Mouse (Mus musculus) limb, embryonic 14.5 days (tissue): Measurements from ENCODE around the gene Cdh3. TPM values are rescaled to one million over a fixed set of nuclear protein-coding genes. Genes with fewer than 3 reads are reported as not detected.

Experiments
- ATAC-seq: fragments of 200-750 bp; cut with Nextera tagmentation; 2 replicates; pipeline ENCODE4 v1.8.0; 2017; ENCODE audit warnings: low read depth, moderate number of reproducible peaks, moderate TSS enrichment; ENCODE audit not compliant: low FRiP score
- DNase-seq: peaks from one replicate; pipeline ENCODE4 v3.0.0-alpha.2; 2015; ENCODE audit warnings: low spot score
- H3K27ac ChIP-seq: fragments of 300-500 bp; sonication (generic); replicated peaks from 2 replicates; pipeline ENCODE4 v1.5.1; 2014; ENCODE audit warnings: low read depth, mild to moderate bottlenecking, low read length, moderate library complexity, mixed read lengths
- H3K27me3 ChIP-seq: fragments of 300-500 bp; sonication (generic); 2 replicates; pipeline ENCODE4 v1.6.1; 2014; ENCODE audit warnings: low read length, mixed read lengths; ENCODE audit not compliant: control insufficient read depth, insufficient read depth
- H3K36me3 ChIP-seq: fragments of 300-500 bp; sonication (generic); 2 replicates; pipeline ENCODE4 v1.6.1; 2014; ENCODE audit warnings: mild to moderate bottlenecking, low read length, moderate library complexity, mixed read lengths; ENCODE audit not compliant: control insufficient read depth, insufficient read depth
- H3K4me1 ChIP-seq: fragments of 300-500 bp; sonication (generic); 2 replicates; pipeline ENCODE4 v1.6.1; 2014; ENCODE audit warnings: antibody characterized with exemption, low read length, mixed read lengths; ENCODE audit not compliant: control insufficient read depth, insufficient read depth
- H3K4me2 ChIP-seq: fragments of 300-500 bp; sonication (generic); replicated peaks from 2 replicates; pipeline ENCODE4 v1.6.1; 2014; ENCODE audit warnings: low read depth, mild to moderate bottlenecking, low read length, moderate library complexity; ENCODE audit not compliant: severe bottlenecking
- H3K4me3 ChIP-seq: fragments of 300-500 bp; sonication (generic); replicated peaks from 2 replicates; pipeline ENCODE4 v1.5.1; 2014; ENCODE audit warnings: low read length
- H3K9ac ChIP-seq: fragments of 300-500 bp; sonication (generic); 2 replicates; pipeline ENCODE4 v1.6.1; 2014; ENCODE audit warnings: mild to moderate bottlenecking, low read depth, low read length, moderate library complexity; ENCODE audit not compliant: severe bottlenecking
- H3K9me3 ChIP-seq: fragments of 300-500 bp; sonication (generic); 2 replicates; pipeline ENCODE4 v1.6.1; 2016; ENCODE audit warnings: low read length; ENCODE audit not compliant: control insufficient read depth
- POLR2A ChIP-seq: fragments of 200-500 bp; IDR thresholded peaks from 2 replicates; pipeline ENCODE4 v1.8.0; 2012; ENCODE audit warnings: inconsistent platforms, mild to moderate bottlenecking, moderate library complexity, borderline replicate concordance; ENCODE audit not compliant: insufficient read depth, insufficient read length; ENCODE audit errors: extremely low read depth
- WGBS: fragments of 180-500 bp; shearing (Covaris S2); extraction: QIAGEN DNeasy Blood & Tissue Kit; methylation state at CpG from one replicate; pipeline ENCODE4 v1.1.7; 2014; 5-methylcytosine and 5-hydroxymethylcytosine counted together
- polyA plus RNA-seq, 2 experiments: library from polyadenylated mRNA; depleted of rRNA in 1 of 2; stranded (reverse) in 1 of 2; unstranded in 1 of 2; fragments of >200 nt; fragmentation: Nextera tagmentation in 1 of 2; extraction: Ambion mirVana in 1 of 2; gene quantifications; 2 replicates each; pipeline versions ENCODE4 v1.2.1 to v1.2.3; 2012 to 2014

The Cdh3 gene
- polyA plus RNA-seq, 2 experiments, result 23.0 to 49.5 TPM

DNA sequence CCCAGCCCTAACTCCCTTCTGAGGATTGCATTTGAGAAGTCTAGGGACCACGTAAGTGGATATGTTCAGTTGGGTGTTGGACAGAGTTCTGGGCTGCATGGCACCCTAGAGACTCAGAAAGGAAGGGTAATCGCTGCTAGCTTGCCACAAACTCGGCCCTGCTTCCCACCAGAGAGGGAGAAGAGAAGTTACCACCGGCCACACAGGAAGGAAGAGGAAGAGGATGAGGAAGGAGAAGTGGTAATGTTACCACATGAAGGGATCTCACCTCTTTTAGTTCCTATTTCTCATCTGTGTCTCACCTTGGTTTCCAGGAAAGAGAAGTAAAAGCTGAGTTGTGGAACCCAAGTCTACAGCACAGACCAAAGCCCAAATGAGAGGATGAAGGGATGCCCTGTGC is 63.6 kb downstream of the Cdh3 start:
- H3K4me2 ChIP-seq, result no peak overlapping the region
- ATAC-seq (no peak), DNase-seq (no peak)
- H3K27me3 ChIP-seq, result no peaks in the 10 kb centered on the region
- H3K4me1 ChIP-seq, result no peaks in the 10 kb centered on the region
- WGBS, result 89% methylated on average over 4 of the region's 4 CpGs
- no peak overlapping the region for H3K27ac ChIP-seq
- no peaks in the 10 kb centered on the region for H3K36me3 ChIP-seq
- H3K9me3 ChIP-seq, result no peaks in the 10 kb centered on the region
- no peak for TF ChIP-seq POLR2A
- H3K4me3 ChIP-seq, result no peak overlapping the region
- H3K9ac ChIP-seq, result no peak overlapping the region

DNA sequence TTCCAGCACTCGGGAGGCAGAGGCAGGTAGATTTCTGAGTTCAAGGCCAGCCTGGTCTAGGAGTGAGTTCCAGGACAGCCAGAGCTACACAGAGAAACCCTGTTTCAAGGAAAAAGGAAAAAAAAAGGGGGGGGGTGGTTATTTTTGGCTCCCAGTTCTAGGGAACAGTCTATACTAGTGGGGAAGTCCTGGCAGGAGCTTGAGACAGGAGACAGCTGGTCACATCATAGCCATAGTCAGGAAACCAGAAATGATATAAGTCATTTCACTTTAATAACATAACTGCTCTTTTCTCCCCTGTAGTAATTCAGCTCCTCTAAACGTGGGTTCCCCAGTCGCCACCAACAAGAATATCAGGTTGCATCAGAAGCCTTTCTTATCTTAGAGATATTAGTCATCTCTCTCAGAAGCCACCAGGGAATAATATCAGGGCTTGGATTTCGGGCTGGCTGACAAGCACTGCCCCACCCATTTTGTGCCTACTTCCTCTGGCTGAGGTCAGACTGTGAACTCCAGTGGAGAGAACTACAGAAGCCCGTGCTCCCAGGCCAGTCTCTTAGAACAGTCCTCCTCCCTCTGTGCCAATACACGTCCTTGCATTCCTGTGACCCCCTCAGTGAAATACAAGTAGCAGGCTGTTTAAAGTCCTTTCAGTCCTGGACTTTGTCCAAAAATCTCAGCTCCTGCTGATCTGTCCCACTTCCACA is 66.3 kb downstream of the Cdh3 start:
- WGBS, result 35% methylated on average over 6 of the region's 6 CpGs

DNA sequence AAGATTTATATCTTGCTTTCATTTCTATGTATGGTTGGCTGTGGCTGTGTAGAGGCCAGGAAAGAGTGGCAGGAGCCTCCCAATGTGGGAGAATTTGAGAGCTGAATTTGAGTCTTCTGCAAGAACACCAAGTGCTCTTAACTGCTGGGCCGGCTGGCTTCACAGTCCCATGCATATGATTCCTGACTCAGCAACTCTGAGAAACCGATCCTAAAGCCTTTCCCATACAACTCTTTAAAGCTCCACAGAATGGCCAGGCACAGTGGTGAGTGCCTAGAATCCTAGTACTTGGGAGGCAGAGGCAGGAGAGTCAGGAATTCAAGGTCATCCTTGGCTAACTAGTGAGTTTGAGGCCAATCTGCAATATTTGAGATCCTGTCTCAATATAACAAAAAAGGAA is 68.8 kb downstream of the Cdh3 start:
- ATAC-seq, result no peak
- no peak overlapping the region for H3K27ac ChIP-seq
- H3K36me3 ChIP-seq, result no peaks in the 10 kb centered on the region
- H3K9me3 ChIP-seq, result no peaks in the 10 kb centered on the region; the same call in 1 of the 2 replicates
- no peak for TF ChIP-seq POLR2A
- WGBS, result 47% methylated on average over 2 of the region's 2 CpGs
- H3K4me3 ChIP-seq, result no peak overlapping the region
- no peaks in the 10 kb centered on the region for H3K4me1 ChIP-seq
- H3K9ac ChIP-seq, result no peak overlapping the region
- H3K27me3 ChIP-seq, result no peaks in the 10 kb centered on the region
- DNase-seq, result no peak
- no peak overlapping the region for H3K4me2 ChIP-seq

More for the DNA sequence above, 66.3 kb downstream of the Cdh3 start:
- Histone ChIP-seq H3K9me3 (no peaks in the 10 kb centered on the region), H3K36me3 (no peaks in the 10 kb centered on the region), H3K27me3 (no peaks in the 10 kb centered on the region), H3K27ac (no peak overlapping the region), H3K9ac (no peak overlapping the region), H3K4me1 (no peaks in the 10 kb centered on the region), H3K4me3 (no peak overlapping the region), H3K4me2 (no peak overlapping the region)
- TF ChIP-seq POLR2A, result no peak
- no peak for ATAC-seq
- DNase-seq, result peak; percentile 7

DNA sequence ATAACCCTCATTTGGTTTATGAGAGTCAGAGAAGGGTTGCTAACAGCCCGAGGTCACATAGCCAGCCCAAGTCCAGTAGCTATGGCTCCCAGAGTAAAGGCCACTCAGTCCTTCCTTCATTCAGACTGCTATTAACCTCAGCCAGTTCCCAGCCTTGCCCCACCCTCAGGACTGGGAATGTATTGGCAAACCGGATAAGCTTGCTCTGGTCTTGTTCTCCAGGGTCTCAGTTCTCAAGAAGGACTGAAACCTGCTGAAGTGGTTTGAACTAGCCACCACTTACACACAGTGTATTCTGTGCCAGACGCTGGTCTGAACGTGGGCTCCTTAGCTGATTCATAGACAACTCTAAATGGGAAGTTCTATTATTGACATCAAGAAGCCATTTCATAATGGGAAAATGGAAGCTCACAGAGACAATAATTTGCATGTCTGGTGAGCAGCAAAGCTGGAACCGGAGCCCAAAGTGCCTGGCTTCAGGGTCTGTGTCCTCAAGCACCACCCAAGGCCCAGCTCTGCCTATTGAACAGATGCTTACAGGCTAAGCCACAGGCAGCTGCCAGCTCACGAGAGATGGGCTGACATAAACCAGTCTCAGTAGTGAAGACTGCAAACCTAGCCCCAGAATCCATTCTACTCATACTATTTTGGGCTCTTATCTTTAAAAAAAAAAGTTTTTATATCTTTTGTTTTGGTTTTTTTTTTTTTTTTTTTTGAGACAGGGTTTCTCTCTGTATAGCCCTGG is 70.8 kb downstream of the Cdh3 start:
- Histone ChIP-seq H3K9ac (no peak overlapping the region), H3K36me3 (no peaks in the 10 kb centered on the region), H3K4me2 (no peak overlapping the region), H3K4me3 (no peak overlapping the region), H3K27ac (no peak overlapping the region), H3K9me3 (no peaks in the 10 kb centered on the region; the same call in 1 of the 2 replicates), H3K4me1 (no peaks in the 10 kb centered on the region), H3K27me3 (no peaks in the 10 kb centered on the region)
- WGBS, result 64% methylated on average over 6 of the region's 6 CpGs
- ATAC-seq, result no peak
- no peak for DNase-seq
- no peak for TF ChIP-seq POLR2A

DNA sequence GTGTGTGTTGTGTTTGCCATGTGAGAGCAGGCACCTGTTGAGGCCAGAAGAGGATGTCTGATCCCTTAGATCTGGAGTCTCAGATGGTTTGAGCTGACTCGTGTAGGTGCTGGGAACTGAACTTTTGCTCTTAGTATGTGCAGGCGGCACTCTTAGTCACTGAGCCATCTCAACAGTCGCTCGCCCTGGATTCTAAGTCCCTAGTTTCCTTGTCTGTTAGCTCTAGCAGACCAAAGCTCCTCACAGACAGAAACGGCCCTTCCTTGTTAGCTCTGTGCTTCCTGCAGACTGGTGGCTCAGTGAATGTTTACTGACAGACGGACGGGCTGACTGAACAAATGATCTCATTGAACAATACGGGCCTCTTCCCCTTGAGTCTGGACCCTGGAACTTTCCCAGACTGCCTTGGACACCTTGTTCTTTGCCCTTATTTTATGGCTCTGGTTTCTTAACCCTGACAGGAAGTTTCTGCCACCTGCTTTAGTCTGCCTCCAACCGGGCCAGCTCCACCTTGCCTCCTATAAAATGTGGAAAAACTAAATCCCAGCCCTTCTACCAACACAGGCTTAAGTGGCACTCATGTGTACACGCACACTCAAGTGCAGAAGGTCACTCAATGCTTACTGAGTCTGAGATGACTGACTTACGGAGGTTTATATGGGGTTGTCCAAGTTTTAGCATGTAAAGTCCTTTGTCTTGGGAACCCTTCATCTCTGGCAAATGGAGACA is 74.4 kb downstream of the Cdh3 start:
- Histone ChIP-seq H3K27me3 (no peaks in the 10 kb centered on the region), H3K9ac (no peak overlapping the region), H3K4me2 (no peak overlapping the region), H3K9me3 (no peaks in the 10 kb centered on the region; the same call in 1 of the 2 replicates), H3K4me1 (no peaks in the 10 kb centered on the region), H3K4me3 (no peak overlapping the region), H3K27ac (no peak overlapping the region), H3K36me3 (no peaks in the 10 kb centered on the region)
- 51% methylated on average over 11 of the region's 11 CpGs for WGBS
- TF ChIP-seq POLR2A, result no peak
- DNase-seq (no peak), ATAC-seq (no peak)
